Mouse (Mus musculus) left cerebral cortex, postnatal 4 days (tissue): ENCODE data around the gene Nip7. TPM values are rescaled to one million over a fixed set of nuclear protein-coding genes. Genes with fewer than 3 reads are reported as not detected.
"Not testable (repeated sequence)": the region's sequence is repeated elsewhere in the genome, so short reads cannot be mapped to it uniquely, and the experiment has no call there.

ENCODE experiments used
- DNase-seq: peaks from one replicate; pipeline ENCODE4 v3.0.0-alpha.2; 2022
- intact Hi-C: fragments of 180-260 bp; cut with DNase I; formaldehyde crosslinking; loops from one replicate; pipeline ENCODE4 v1.15.1; 2025
- total RNA-seq, 2 experiments: library from RNA; stranded (reverse); gene quantifications; 2 replicates each; pipeline ENCODE4 v1.2.3; 2021

The Nip7 gene
- total RNA-seq, 2 experiments from 2014 or later, result 52.1 to 64.6 TPM

GRCm38 (mm10) chr8:107065511-107066496 lies 9.1 kb downstream of the Nip7 start, which contains the start of gene Tmed6:
TSS of gene Tmed6 (minus strand) at chr8:107065644.
- intact Hi-C loops, result no loop called here
- DNase-seq, result no peak

DNA sequence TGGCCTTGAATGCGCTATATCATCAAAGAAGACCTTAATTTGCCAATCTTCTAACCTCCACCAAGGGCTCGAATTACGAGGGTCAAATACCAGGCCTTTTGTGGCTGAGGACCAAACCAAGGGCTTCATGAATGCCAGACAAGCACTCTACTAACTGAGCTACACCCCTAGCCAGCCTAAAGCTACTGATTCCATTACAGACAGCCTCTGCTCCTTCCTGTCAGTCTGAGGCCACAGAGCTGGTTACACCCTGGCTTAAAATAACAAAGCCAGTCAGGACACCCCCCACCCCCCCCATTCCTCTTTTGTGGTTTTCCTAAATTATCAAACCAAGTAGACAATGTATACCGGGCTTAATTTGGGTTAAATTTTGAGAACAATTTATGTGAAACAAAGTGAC lies 17.0 kb downstream of the Nip7 start:
- intact Hi-C loops, result no loop called here
- DNase-seq, result no peak

DNA sequence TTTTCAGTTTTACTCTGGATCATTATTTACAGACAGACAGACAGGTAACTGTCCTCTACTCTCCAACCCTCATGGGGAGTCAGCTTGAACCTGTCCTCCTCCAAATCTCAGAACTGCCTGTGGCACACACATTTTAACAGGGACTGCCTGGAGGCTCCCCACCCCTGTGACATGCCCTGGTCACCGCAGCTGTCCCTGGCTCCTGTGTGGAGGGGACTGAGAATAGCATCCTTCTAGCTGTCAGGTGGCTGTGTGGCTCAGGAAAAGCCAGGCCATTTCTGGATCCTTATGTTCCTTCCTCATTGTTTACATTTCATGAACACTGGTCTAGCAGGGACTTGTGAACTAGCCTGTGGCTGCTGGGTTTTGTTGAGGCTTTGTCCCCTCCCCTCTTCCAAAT lies 17.5 kb downstream of the Nip7 start:
- DNase-seq, result no peak
- intact Hi-C loops, result no loop called here

- intact Hi-C loops, result no loop called here
- DNase-seq, result no peak
Observed at GRCm38 (mm10) chr8:107076239-107076888, 19.7 kb downstream of the Nip7 start.

GRCm38 (mm10) chr8:107085358-107085757 lies 28.7 kb downstream of the Nip7 start:
- no peak for DNase-seq
- intact Hi-C loops, result no loop called here

GRCm38 (mm10) chr8:107086018-107086417 lies 29.3 kb downstream of the Nip7 start:
- DNase-seq, result no peak
- intact Hi-C loops, result no loop called here

- intact Hi-C loops, result no loop called here
- DNase-seq, result no peak
Observed at GRCm38 (mm10) chr8:107088526-107089063, 31.9 kb downstream of the Nip7 start.

DNA sequence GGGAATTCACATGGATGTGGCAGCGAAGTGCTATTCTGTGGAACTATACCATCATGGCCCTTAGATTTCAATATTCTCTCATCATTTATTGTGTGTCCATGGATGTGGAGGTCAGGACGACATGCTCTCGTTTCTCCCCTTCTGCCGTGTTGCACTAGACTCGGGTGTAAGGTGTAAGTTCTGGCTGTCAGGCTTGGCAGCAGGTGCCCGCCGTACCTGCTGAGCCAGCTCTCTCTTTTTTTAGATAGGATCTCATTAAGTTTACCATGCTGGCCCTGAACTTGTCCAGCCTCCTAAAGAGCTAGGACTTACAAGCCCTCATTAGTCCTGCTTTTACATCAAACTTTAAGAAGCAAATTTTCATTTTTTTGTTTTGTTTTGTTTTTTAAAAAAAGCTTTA lies 33.9 kb downstream of the Nip7 start:
- no peak for DNase-seq
- intact Hi-C loops, result no loop called here

GRCm38 (mm10) chr8:107095717-107096365 lies 39.2 kb downstream of the Nip7 start:
- no peak for DNase-seq
- intact Hi-C loops, result no loop called here

- intact Hi-C loops, result no loop called here
- peak; percentile 98 for DNase-seq
Observed at GRCm38 (mm10) chr8:107096366-107097036, 39.8 kb downstream of the Nip7 start, which contains the start of gene Terf2. TSS of gene Terf2 (minus strand) at chr8:107096547.

DNA sequence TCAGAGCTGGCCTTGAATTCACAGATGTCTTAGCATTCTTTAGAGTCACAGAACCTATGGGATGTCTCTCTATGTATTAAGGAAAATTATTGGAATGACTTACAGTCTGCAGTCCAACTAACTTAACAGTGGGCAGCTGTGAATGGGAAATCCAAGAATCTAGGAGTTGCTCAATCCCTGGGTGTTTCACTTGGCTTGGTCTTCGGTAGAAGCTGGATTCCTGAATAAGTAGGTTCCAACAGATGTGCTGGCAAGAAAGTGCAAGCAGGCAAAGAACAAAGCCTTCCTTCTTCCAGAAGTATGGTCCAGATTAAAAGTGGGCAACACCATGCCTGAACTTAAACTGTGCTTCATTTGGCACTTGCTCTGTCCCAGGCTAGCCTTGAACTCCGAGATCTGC lies 44.0 kb downstream of the Nip7 start:
- DNase-seq, result no peak
- intact Hi-C loops, result no loop called here

GRCm38 (mm10) chr8:107104547-107104946 lies 47.9 kb downstream of the Nip7 start:
- intact Hi-C loops, result no loop called here
- DNase-seq, result peak; percentile 76

- not testable (repeated sequence) for DNase-seq
- intact Hi-C loops, result loop anchor here (5.0 kb wide), 1 partner anchor 214 kb away; no protein-coding TSS in a partner anchor
Observed at GRCm38 (mm10) chr8:107108089-107108488, 51.4 kb downstream of the Nip7 start.

GRCm38 (mm10) chr8:107108978-107109720 lies 52.5 kb downstream of the Nip7 start:
- intact Hi-C loops, result loop anchor here (5.0 kb wide), 1 partner anchor 213 kb away; no protein-coding TSS in a partner anchor
- no peak for DNase-seq

- DNase-seq, result no peak
- intact Hi-C loops, result loop anchor here (5.0 to 10.0 kb wide), 2 partner anchors 185 to 212 kb away; partner anchors contain the start of gene Nfat5
Observed at GRCm38 (mm10) chr8:107109816-107110435, 53.2 kb downstream of the Nip7 start.
